Comparison of ENCODE assay signal across 9 mouse cellular contexts in genomic region chr8:126908805-126909204, GRCm38 (mm10). TPM values are rescaled to one million over a fixed set of nuclear protein-coding genes. Genes with fewer than 3 reads are reported as not detected.
DNase-seq lines count a peak whose midpoint lies in the region; ATAC-seq and TF ChIP-seq lines count a peak whose summit lies in the region.
"Had no signal": no experiment of that assay in that cellular context is flagged by ENCODE, and none has a peak within 500 bp of the region (broad histone marks: within the 10 kb centered on the region; RNA-seq: fewer than 3 reads in every experiment).

No protein-coding gene starts in this region.

- no peak overlapping the region for H3K27ac ChIP-seq in thymus, adult 2 months (ENCODE audit: control insufficient read depth, insufficient read depth, low read length)
- no peak overlapping the region for H3K27ac ChIP-seq in midbrain, embryonic 16.5 days (ENCODE audit: low read length)
- H3K27ac ChIP-seq: embryonic facial prominence, embryonic 12.5 days had no signal

- TF ChIP-seq POLR2A in thymus, adult 2 months (IDR thresholded peaks at IDR 0.05; ENCODE audit: control insufficient read depth, extremely low read depth, insufficient read depth, low read length, poor library complexity), result no peak
- TF ChIP-seq POLR2A in lung, adult 2 months (IDR thresholded peaks at IDR 0.05; ENCODE audit: borderline replicate concordance, extremely low read depth, low read depth, low read length), result no peak

- H3K4me3 ChIP-seq in thymus, adult 2 months (ENCODE audit: control insufficient read depth, insufficient read depth, low read length), result no peak overlapping the region
- no peak overlapping the region for H3K4me3 ChIP-seq in lung, adult 2 months (replicated peaks; ENCODE audit: extremely low read depth, low read depth, low read length)
- H3K4me3 ChIP-seq in midbrain, embryonic 16.5 days (ENCODE audit: low read depth, low read length), result no peak overlapping the region
- H3K4me3 ChIP-seq: embryonic facial prominence, embryonic 12.5 days had no signal

- H3K4me2 ChIP-seq in midbrain, embryonic 16.5 days (ENCODE audit: low read length), result no peak overlapping the region
- H3K4me2 ChIP-seq: embryonic facial prominence, embryonic 12.5 days had no signal

- no peak overlapping the region for H3K9ac ChIP-seq in midbrain, embryonic 16.5 days (ENCODE audit: low read depth, low read length)
- H3K9ac ChIP-seq: embryonic facial prominence, embryonic 12.5 days had no signal

- no peaks in the 10 kb centered on the region for H3K27me3 ChIP-seq in thymus, adult 2 months (ENCODE audit: control insufficient read depth, insufficient read depth, low read length)
- H3K27me3 ChIP-seq in midbrain, embryonic 16.5 days (ENCODE audit: control insufficient read depth, insufficient read depth, low read depth, low read length), result no peaks in the 10 kb centered on the region

- no peak for TF ChIP-seq CTCF in thymus, adult 2 months (IDR thresholded peaks at IDR 0.05; ENCODE audit: borderline replicate concordance, control insufficient read depth, extremely low read depth, insufficient read depth, low read length, poor library complexity)
- 0 out of 2 replicates have a peak, but pooled peaks have one; percentile 6 for TF ChIP-seq CTCF in lung, adult 2 months (IDR thresholded peaks at IDR 0.05; ENCODE audit: insufficient read depth, low read length)

- H3K9me3 ChIP-seq in midbrain, embryonic 16.5 days (replicated peaks; ENCODE audit: control insufficient read depth, low read length, poor library complexity, severe bottlenecking), result no peaks in the 10 kb centered on the region
- H3K9me3 ChIP-seq: embryonic facial prominence, embryonic 12.5 days had no signal

- peaks cover 9% of the 10 kb centered on the region for H3K4me1 ChIP-seq in thymus, adult 2 months (replicated peaks; ENCODE audit: control insufficient read depth, insufficient read depth, low read length)
- H3K4me1 ChIP-seq in lung, adult 2 months (ENCODE audit: control insufficient read depth, insufficient read depth, low read length), result peaks cover 10% of the 10 kb centered on the region; the same call in 1 of the 2 replicates
- no peaks in the 10 kb centered on the region for H3K4me1 ChIP-seq in midbrain, embryonic 16.5 days (ENCODE audit: control insufficient read depth, insufficient read depth, low read length)

- no peaks in the 10 kb centered on the region for H3K36me3 ChIP-seq in thymus, adult 2 months (ENCODE audit: control insufficient read depth, insufficient read depth, low read length)
- H3K36me3 ChIP-seq in midbrain, embryonic 16.5 days (ENCODE audit: control insufficient read depth, insufficient read depth, low read length), result no peaks in the 10 kb centered on the region
- H3K36me3 ChIP-seq: embryonic facial prominence, embryonic 12.5 days had no signal

- 42% methylated on average over 6 of the region's 6 CpGs for WGBS in thymus, adult 2 months
- WGBS in lung, adult 2 months, result 47% methylated on average over 6 of the region's 6 CpGs
- WGBS in midbrain, embryonic 16.5 days, result 78% methylated on average over 6 of the region's 6 CpGs

- DNase-seq in adrenal gland, postnatal 14 days, result peak; percentile 71
- no peak for DNase-seq in adrenal gland, adult 18-20 months (ENCODE audit: low spot score in 2 of 2)
- peak; percentile 24 for DNase-seq in thymus, postnatal 25 days
- DNase-seq in thymus, adult 2 months, result no peak
- no peak for DNase-seq in lung, adult 2 months
- DNase-seq in right cerebral cortex, postnatal 10 days (ENCODE audit: low spot score in 2 of 2), result no peak
- no peak for DNase-seq in testis, postnatal 10 days (ENCODE audit: low spot score)

- no peak for ATAC-seq in midbrain, embryonic 16.5 days

RNA-seq across cellular contexts. Expression of gene Tomm20, which starts 36.8 kb away (rescaled TPM):
- 206 and 229 TPM in 2 replicates for total RNA-seq in adrenal gland, postnatal 14 days (2021)
- 100 to 1,000 TPM; 186 to 207 TPM for total RNA-seq in adrenal gland, adult 18-20 months (2021)
- 432 and 529 TPM in 2 replicates for polyA plus RNA-seq in thymus, adult 2 months (2012; rRNA removed)
- polyA plus RNA-seq in lung, adult 2 months (2012; rRNA removed), result 184 and 369 TPM in 2 replicates
- 208 and 220 TPM in 2 replicates for polyA plus RNA-seq in midbrain, embryonic 16.5 days (2015; fragmentation: Nextera tagmentation; extraction: Ambion mirVana)

Comparison
In these comparisons a context has a peak if more than half of its experiments do, and no peak if none do; other contexts are left out.
1. DNase-seq: peak in adrenal gland, postnatal 14 days (single experiment) and thymus, postnatal 25 days (single experiment); none in adrenal gland, adult 18-20 months (0 of 2), thymus, adult 2 months (single experiment), lung, adult 2 months (single experiment), right cerebral cortex, postnatal 10 days (0 of 2) and testis, postnatal 10 days (single experiment).